Mouse (Mus musculus): ENCODE results near the gene Clstn3. TPM values are rescaled to one million over a fixed set of nuclear protein-coding genes. Genes with fewer than 3 reads are reported as not detected.
"Not testable (repeated sequence)": the region's sequence is repeated elsewhere in the genome, so short reads cannot be mapped to it uniquely, and the experiment has no call there.

Clstn3 gene
- polyA plus RNA-seq, 1 experiment from 2014 or later = 160 TPM

- not testable (repeated sequence) for H3K36me3 ChIP-seq; H3K27me3 ChIP-seq (replicated peaks); H3K9ac ChIP-seq (replicated peaks); H3K27ac ChIP-seq (replicated peaks); ATAC-seq (ENCODE audit: low FRiP score); H3K4me2 ChIP-seq; H3K4me3 ChIP-seq (replicated peaks); H3K9me3 ChIP-seq (replicated peaks); H3K4me1 ChIP-seq
- 63% methylated on average over 7 of the region's 7 CpGs for WGBS
Measured at GRCm38 (mm10) chr6:124425042-124425441, 39.6 kb downstream of the Clstn3 start.

DNA sequence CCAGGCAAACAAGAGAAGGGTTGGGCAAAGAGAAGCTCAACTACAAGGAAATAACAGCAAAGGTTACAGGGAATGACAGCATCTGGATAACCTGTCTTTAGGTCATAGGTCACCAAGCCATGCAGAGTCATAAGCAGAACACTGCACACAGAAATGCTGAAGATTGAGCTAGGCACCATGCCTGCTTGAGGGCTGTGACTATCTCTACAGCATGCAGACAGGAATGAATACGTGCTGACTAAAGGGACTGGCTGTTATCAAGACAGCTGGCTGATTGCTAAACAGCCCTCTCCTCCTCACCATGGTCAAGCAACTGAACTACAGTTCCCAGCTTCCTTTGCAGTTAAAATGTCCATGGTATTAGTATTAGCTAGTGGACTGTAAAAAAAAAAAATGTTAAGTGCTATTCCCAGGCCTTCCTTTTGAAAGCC lies 40.5 kb downstream of the Clstn3 start:
- WGBS = 42% methylated on average over 1 of the region's 1 CpGs
- ATAC-seq (ENCODE audit: low FRiP score) = no peak
- Histone ChIP-seq H3K9ac (replicated peaks) (no peak overlapping the region), H3K4me3 (replicated peaks) (no peak overlapping the region), H3K27ac (replicated peaks) (no peak overlapping the region), H3K4me2 (no peak overlapping the region), H3K9me3 (replicated peaks) (no peaks in the 10 kb centered on the region), H3K4me1 (peaks cover 10% of the 10 kb centered on the region; the same call in 1 of the 2 replicates), H3K27me3 (replicated peaks) (no peaks in the 10 kb centered on the region), H3K36me3 (no peaks in the 10 kb centered on the region)

GRCm38 (mm10) chr6:124418686-124419085 lies 45.9 kb downstream of the Clstn3 start:
- Histone ChIP-seq H3K36me3 (no peaks in the 10 kb centered on the region), H3K9ac (replicated peaks) (no peak overlapping the region), H3K27me3 (replicated peaks) (no peaks in the 10 kb centered on the region), H3K4me3 (replicated peaks) (no peak overlapping the region), H3K27ac (replicated peaks) (no peak overlapping the region), H3K4me2 (no peak overlapping the region), H3K4me1 (peaks cover 8% of the 10 kb centered on the region; the same call in 1 of the 2 replicates), H3K9me3 (replicated peaks) (no peaks in the 10 kb centered on the region)
- no peak for ATAC-seq (ENCODE audit: low FRiP score)
- 91% methylated on average over 3 of the region's 3 CpGs for WGBS

GRCm38 (mm10) chr6:124415347-124416088 lies 49.1 kb downstream of the Clstn3 start:
- 5% methylated on average over 21 of the region's 21 CpGs for WGBS
- peak overlapping the region; percentile 54 for H3K9ac ChIP-seq (replicated peaks)
- peaks cover 12% of the 10 kb centered on the region for H3K36me3 ChIP-seq
- peak overlapping the region; percentile 66 for H3K4me3 ChIP-seq (replicated peaks)
- H3K9me3 ChIP-seq (replicated peaks) = no peaks in the 10 kb centered on the region
- peak overlapping the region; percentile 85 for H3K27ac ChIP-seq (replicated peaks)
- no peaks in the 10 kb centered on the region for H3K27me3 ChIP-seq (replicated peaks)
- peak overlapping the region; percentile 68 for H3K4me2 ChIP-seq
- peaks cover 17% of the 10 kb centered on the region for H3K4me1 ChIP-seq
- ATAC-seq (ENCODE audit: low FRiP score) = peak; percentile 63

DNA sequence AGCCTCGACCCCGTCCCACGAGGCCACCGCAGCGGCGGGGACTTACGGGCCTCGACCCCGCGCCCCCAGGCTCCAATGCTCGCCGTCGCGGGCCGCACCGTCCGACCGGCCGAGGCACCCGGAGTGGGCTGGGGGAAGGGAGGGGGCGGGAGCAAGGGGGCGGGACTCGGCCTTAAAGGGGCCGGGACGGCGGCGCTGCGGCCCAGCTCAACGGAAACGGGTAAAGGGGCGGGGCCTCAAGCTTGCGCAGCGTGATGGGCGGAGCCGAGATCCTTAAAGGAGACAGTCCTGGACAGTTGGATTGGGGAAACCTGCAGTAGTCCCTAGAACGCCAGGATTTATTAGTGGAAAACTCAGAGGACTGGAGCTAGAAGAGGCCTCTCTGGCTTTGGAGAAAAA lies 49.7 kb downstream of the Clstn3 start, which contains the start of gene Pex5:
TSS of gene Pex5 (minus strand) at position 141 of the 399 bp plus-strand sequence.
- Histone ChIP-seq H3K4me1 (peaks cover 17% of the 10 kb centered on the region), H3K9ac (replicated peaks) (peak within 1 kb of the TSS; percentile 65), H3K27me3 (replicated peaks) (no peaks in the 10 kb centered on the region), H3K36me3 (peaks cover 15% of the 10 kb centered on the region), H3K27ac (replicated peaks) (peak within 1 kb of the TSS; percentile 85), H3K4me3 (replicated peaks) (peak within 1 kb of the TSS; percentile 66), H3K4me2 (peak within 1 kb of the TSS; percentile 68), H3K9me3 (replicated peaks) (no peaks in the 10 kb centered on the region)
- under 1% methylated on average over 35 of the region's 36 CpGs for WGBS
- ATAC-seq (ENCODE audit: low FRiP score) = peak; percentile 97

- Histone ChIP-seq H3K27ac (replicated peaks) (peak overlapping the region; percentile 75), H3K4me3 (replicated peaks) (peak overlapping the region; percentile 66), H3K27me3 (replicated peaks) (no peaks in the 10 kb centered on the region), H3K9me3 (replicated peaks) (no peaks in the 10 kb centered on the region), H3K9ac (replicated peaks) (peak overlapping the region; percentile 65), H3K36me3 (peaks cover 15% of the 10 kb centered on the region), H3K4me2 (peak overlapping the region; percentile 68), H3K4me1 (peaks cover 17% of the 10 kb centered on the region)
- ATAC-seq (ENCODE audit: low FRiP score) = peak; percentile 71
- WGBS = 2% methylated on average over 42 of the region's 45 CpGs
Measured at GRCm38 (mm10) chr6:124414150-124414926, 50.3 kb downstream of the Clstn3 start.

DNA sequence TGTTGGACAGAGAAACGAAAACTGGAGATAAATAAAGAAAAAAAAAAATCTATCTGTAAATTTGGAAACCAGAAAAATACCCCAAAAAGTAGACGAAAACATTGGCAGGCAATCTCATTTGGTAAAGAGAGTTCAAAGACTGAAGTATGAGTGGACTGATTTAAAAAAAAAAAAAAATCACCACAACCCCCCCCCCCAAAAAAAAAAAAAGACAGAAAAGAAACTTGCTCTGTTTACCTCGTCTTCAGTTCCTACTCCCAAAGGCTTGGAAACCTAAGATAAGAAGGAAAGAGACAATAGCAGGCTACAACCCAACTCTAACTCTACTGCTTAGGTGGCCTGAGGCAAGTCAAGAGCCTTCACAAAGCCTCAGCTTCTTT lies 50.8 kb downstream of the Clstn3 start:
- Histone ChIP-seq H3K4me2 (peak overlapping the region; percentile 68), H3K27me3 (replicated peaks) (no peaks in the 10 kb centered on the region), H3K4me3 (replicated peaks) (peak overlapping the region; percentile 66), H3K4me1 (peaks cover 17% of the 10 kb centered on the region), H3K9ac (replicated peaks) (peak overlapping the region; percentile 65), H3K36me3 (peaks cover 15% of the 10 kb centered on the region), H3K9me3 (replicated peaks) (no peaks in the 10 kb centered on the region), H3K27ac (replicated peaks) (peak overlapping the region; percentile 75)
- WGBS = 73% methylated on average over 3 of the region's 3 CpGs
- ATAC-seq (ENCODE audit: low FRiP score) = no peak

DNA sequence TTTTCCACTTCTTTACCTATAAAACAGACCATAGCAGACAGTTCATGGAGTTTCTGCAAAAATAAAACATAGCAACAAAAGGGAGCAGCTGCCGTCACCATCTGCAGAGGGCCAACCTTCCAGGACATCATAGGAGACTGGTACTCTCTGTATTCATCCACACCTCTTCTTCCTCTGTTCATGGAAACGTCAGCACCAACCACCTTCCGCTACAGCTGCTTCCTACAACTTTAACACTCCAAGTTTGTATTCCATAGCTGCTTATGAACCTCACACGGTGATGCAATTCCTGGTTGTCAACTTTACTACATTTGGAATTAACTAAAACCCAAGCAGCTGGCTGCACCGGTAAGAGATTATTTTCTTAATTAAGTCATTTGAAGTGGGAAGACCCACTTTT lies 56.2 kb downstream of the Clstn3 start:
- Histone ChIP-seq H3K9me3 (replicated peaks) (no peaks in the 10 kb centered on the region), H3K27ac (replicated peaks) (no peak overlapping the region), H3K36me3 (peaks cover 54% of the 10 kb centered on the region), H3K9ac (replicated peaks) (no peak overlapping the region), H3K27me3 (replicated peaks) (no peaks in the 10 kb centered on the region), H3K4me1 (peaks cover 6% of the 10 kb centered on the region), H3K4me2 (no peak overlapping the region), H3K4me3 (replicated peaks) (no peak overlapping the region)
- ATAC-seq (ENCODE audit: low FRiP score) = no peak
- WGBS = 91% methylated on average over 5 of the region's 5 CpGs

GRCm38 (mm10) chr6:124407180-124407579 lies 57.4 kb downstream of the Clstn3 start:
- no peaks in the 10 kb centered on the region for H3K4me1 ChIP-seq
- H3K4me2 ChIP-seq = no peak overlapping the region
- H3K9me3 ChIP-seq (replicated peaks) = no peaks in the 10 kb centered on the region
- H3K36me3 ChIP-seq = peaks cover 66% of the 10 kb centered on the region
- no peak overlapping the region for H3K9ac ChIP-seq (replicated peaks)
- H3K27ac ChIP-seq (replicated peaks) = no peak overlapping the region
- ATAC-seq (ENCODE audit: low FRiP score) = no peak
- no peaks in the 10 kb centered on the region for H3K27me3 ChIP-seq (replicated peaks)
- no peak overlapping the region for H3K4me3 ChIP-seq (replicated peaks)

GRCm38 (mm10) chr6:124406326-124406725 lies 58.3 kb downstream of the Clstn3 start:
- Histone ChIP-seq H3K36me3 (peaks cover 68% of the 10 kb centered on the region), H3K9me3 (replicated peaks) (no peaks in the 10 kb centered on the region), H3K9ac (replicated peaks) (no peak overlapping the region), H3K27ac (replicated peaks) (no peak overlapping the region), H3K4me1 (no peaks in the 10 kb centered on the region), H3K4me3 (replicated peaks) (no peak overlapping the region), H3K27me3 (replicated peaks) (no peaks in the 10 kb centered on the region), H3K4me2 (no peak overlapping the region)
- WGBS = 95% methylated on average over 10 of the region's 10 CpGs
- ATAC-seq (ENCODE audit: low FRiP score) = no peak

DNA sequence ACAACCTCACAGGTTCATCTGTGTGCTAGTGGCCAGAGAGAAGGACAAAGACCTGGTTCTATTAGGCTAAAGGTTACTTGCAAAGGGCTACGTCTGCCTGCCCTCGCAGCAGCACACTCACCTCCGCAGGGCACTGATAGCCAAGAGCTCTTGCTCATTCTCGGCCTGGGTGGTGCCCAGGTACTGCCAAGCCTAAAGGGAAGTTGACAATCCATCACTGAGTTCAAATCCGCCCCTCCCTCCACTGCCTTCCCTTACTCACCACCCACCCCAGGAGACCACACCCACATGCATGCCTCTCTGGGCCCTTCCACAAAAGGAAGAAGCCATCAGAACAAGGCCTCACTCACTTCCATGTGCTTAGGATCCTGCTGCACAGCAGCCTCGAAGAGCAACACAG lies 64.9 kb downstream of the Clstn3 start:
- Histone ChIP-seq H3K4me2 (no peak overlapping the region), H3K4me3 (replicated peaks) (no peak overlapping the region), H3K9ac (replicated peaks) (no peak overlapping the region), H3K4me1 (no peaks in the 10 kb centered on the region), H3K36me3 (peaks cover 86% of the 10 kb centered on the region), H3K27ac (replicated peaks) (no peak overlapping the region), H3K9me3 (replicated peaks) (no peaks in the 10 kb centered on the region), H3K27me3 (replicated peaks) (no peaks in the 10 kb centered on the region)
- 97% methylated on average over 6 of the region's 6 CpGs for WGBS
- ATAC-seq (ENCODE audit: low FRiP score) = no peak

DNA sequence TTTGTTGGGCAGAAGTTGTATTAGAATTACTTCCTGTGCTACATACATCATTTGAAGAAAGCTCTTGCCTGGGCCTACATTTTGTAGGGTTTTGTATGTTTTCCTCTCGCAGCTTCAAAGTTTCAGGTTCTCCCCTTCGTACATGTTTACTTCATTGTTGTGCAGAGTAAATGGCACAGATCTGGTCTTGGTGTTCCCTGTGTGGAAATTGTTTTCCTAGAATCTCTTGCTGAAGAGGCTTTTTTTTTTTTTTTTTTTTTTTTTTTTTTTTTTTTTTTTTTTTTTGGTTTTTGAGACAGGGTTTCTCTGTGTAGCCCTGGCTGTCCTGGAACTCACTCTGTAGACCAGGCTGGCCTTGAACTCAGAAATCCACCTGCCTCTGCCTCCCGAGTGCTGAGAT lies 69.6 kb downstream of the Clstn3 start:
- not testable (repeated sequence) for H3K27me3 ChIP-seq (replicated peaks); H3K9ac ChIP-seq (replicated peaks); H3K4me1 ChIP-seq; ATAC-seq (ENCODE audit: low FRiP score); H3K4me2 ChIP-seq; H3K4me3 ChIP-seq (replicated peaks); H3K27ac ChIP-seq (replicated peaks); H3K9me3 ChIP-seq (replicated peaks)
- 95% methylated on average over 3 of the region's 3 CpGs for WGBS
- H3K36me3 ChIP-seq = peaks cover 42% of the 10 kb centered on the region

Data from neural tube, embryonic 15.5 days (tissue).